23 mouse cellular contexts compared by ENCODE assay signal in genomic region chr3:145738662-145739061, GRCm38 (mm10). TPM values are rescaled to one million over a fixed set of nuclear protein-coding genes. Genes with fewer than 3 reads are reported as not detected.
DNase-seq lines count a peak whose midpoint lies in the region; ATAC-seq and TF ChIP-seq lines count a peak whose summit lies in the region.
"Had no signal": no experiment of that assay in that cellular context is flagged by ENCODE, and none has a peak within 500 bp of the region (broad histone marks: within the 10 kb centered on the region; RNA-seq: fewer than 3 reads in every experiment).

No protein-coding gene starts in this region.

- H3K27me3 ChIP-seq in C2C12 (ENCODE audit: control insufficient read depth, insufficient read depth, insufficient read length): no peaks in the 10 kb centered on the region
- H3K27me3 ChIP-seq in liver, postnatal 0 days (ENCODE audit: insufficient read depth, low read length): no peaks in the 10 kb centered on the region
- no peaks in the 10 kb centered on the region for H3K27me3 ChIP-seq in hindbrain, postnatal 0 days (ENCODE audit: insufficient read depth, low read length)
- H3K27me3 ChIP-seq in neural tube, embryonic 15.5 days (replicated peaks): no peaks in the 10 kb centered on the region
- H3K27me3 ChIP-seq: embryonic facial prominence, embryonic 12.5 days; heart, embryonic 13.5 days; lung, embryonic 15.5 days; neural tube, embryonic 13.5 days had no signal

- DNase-seq in adrenal gland, adult (ENCODE audit: inconsistent age in 2 of 2, low spot score in 1 of 2): peak; percentile 18 to 57
- no peak for DNase-seq in adrenal gland, postnatal 4 days (ENCODE audit: low spot score in 2 of 2)
- peak; percentile 29 for DNase-seq in liver
- peak; percentile 35 for DNase-seq in liver, postnatal 0 days
- no peak for DNase-seq in hindbrain, postnatal 0 days (ENCODE audit: low spot score)
- DNase-seq: cerebellum, adult 18-20 months; cerebellum, postnatal 14 days; heart, adult 11 months; heart, postnatal 14 days; kidney, adult 18-20 months; kidney, postnatal 4 days; layer of hippocampus, adult 9-11 months; lung, postnatal 36 days; midbrain, embryonic 14.5 days; thymus, postnatal 25 days had no signal

- no peaks in the 10 kb centered on the region for H3K79me3 ChIP-seq in C2C12 (ENCODE audit: low read depth)

- H3K9ac ChIP-seq in liver, postnatal 0 days (replicated peaks): no peak overlapping the region
- H3K9ac ChIP-seq in hindbrain, postnatal 0 days (replicated peaks; ENCODE audit: low read length): no peak overlapping the region
- no peak overlapping the region for H3K9ac ChIP-seq in neural tube, embryonic 15.5 days (replicated peaks)
- H3K9ac ChIP-seq: embryonic facial prominence, embryonic 12.5 days; heart, embryonic 13.5 days; limb, embryonic 13.5 days; lung, embryonic 15.5 days; neural tube, embryonic 13.5 days had no signal

- 58% methylated on average over 14 of the region's 14 CpGs for WGBS in liver, postnatal 0 days (ENCODE audit: insufficient replicate concordance)
- 86% methylated on average over 14 of the region's 14 CpGs for WGBS in hindbrain, postnatal 0 days
- 88% methylated on average over 14 of the region's 14 CpGs for WGBS in neural tube, embryonic 15.5 days

- no peaks in the 10 kb centered on the region for H3K79me2 ChIP-seq in C2C12 (ENCODE audit: control insufficient read depth, insufficient read depth)

- H3K9me3 ChIP-seq in liver, postnatal 0 days (ENCODE audit: low read length): no peaks in the 10 kb centered on the region
- H3K9me3 ChIP-seq in hindbrain, postnatal 0 days (ENCODE audit: low read length): no peaks in the 10 kb centered on the region
- no peaks in the 10 kb centered on the region for H3K9me3 ChIP-seq in neural tube, embryonic 15.5 days (replicated peaks)
- H3K9me3 ChIP-seq: embryonic facial prominence, embryonic 12.5 days; heart, embryonic 13.5 days; limb, embryonic 13.5 days; lung, embryonic 15.5 days; neural tube, embryonic 13.5 days had no signal

- H3ac ChIP-seq in C2C12 (ENCODE audit: control insufficient read depth, insufficient read length, low read depth): no peak overlapping the region

- no peaks in the 10 kb centered on the region for H3K4me1 ChIP-seq in liver, postnatal 0 days (ENCODE audit: insufficient read depth)
- H3K4me1 ChIP-seq in hindbrain, postnatal 0 days (ENCODE audit: insufficient read depth, low read length): no peaks in the 10 kb centered on the region
- peaks cover 14% of the 10 kb centered on the region for H3K4me1 ChIP-seq in neural tube, embryonic 15.5 days
- H3K4me1 ChIP-seq: embryonic facial prominence, embryonic 12.5 days; lung, embryonic 15.5 days; megakaryocyte, embryonic 14.5 days had no signal

- peak; percentile 59 for ATAC-seq in liver, postnatal 0 days
- ATAC-seq in hindbrain, postnatal 0 days: no peak
- ATAC-seq in neural tube, embryonic 15.5 days (ENCODE audit: low FRiP score): no peak

- H3K4me2 ChIP-seq in liver, postnatal 0 days (ENCODE audit: low read depth, low read length): peak overlapping the region; percentile 26
- no peak overlapping the region for H3K4me2 ChIP-seq in hindbrain, postnatal 0 days (ENCODE audit: low read depth, low read length)
- no peak overlapping the region for H3K4me2 ChIP-seq in neural tube, embryonic 15.5 days
- H3K4me2 ChIP-seq: embryonic facial prominence, embryonic 12.5 days; heart, embryonic 13.5 days; limb, embryonic 13.5 days; lung, embryonic 15.5 days; neural tube, embryonic 13.5 days had no signal

- no peak overlapping the region for H3K4me3 ChIP-seq in C2C12 (ENCODE audit: insufficient read depth, poor library complexity, severe bottlenecking)
- no peak overlapping the region for H3K4me3 ChIP-seq in liver, postnatal 0 days (ENCODE audit: low read depth, low read length)
- H3K4me3 ChIP-seq in hindbrain, postnatal 0 days (ENCODE audit: low read length): no peak overlapping the region
- H3K4me3 ChIP-seq in neural tube, embryonic 15.5 days (replicated peaks): no peak overlapping the region
- H3K4me3 ChIP-seq: embryonic facial prominence, embryonic 12.5 days; heart, embryonic 13.5 days; limb, embryonic 13.5 days; lung, embryonic 15.5 days; megakaryocyte, embryonic 14.5 days; neural tube, embryonic 13.5 days had no signal

- no peak for TF ChIP-seq EP300 in liver, postnatal 0 days (IDR thresholded peaks at IDR 0.05; ENCODE audit: low read depth)

- no peak overlapping the region for H3K27ac ChIP-seq in liver, postnatal 0 days (ENCODE audit: low read depth)
- H3K27ac ChIP-seq in hindbrain, postnatal 0 days: no peak overlapping the region
- H3K27ac ChIP-seq in neural tube, embryonic 15.5 days (replicated peaks): no peak overlapping the region
- H3K27ac ChIP-seq: embryonic facial prominence, embryonic 12.5 days; heart, embryonic 13.5 days; limb, embryonic 13.5 days; lung, embryonic 15.5 days; neural tube, embryonic 13.5 days had no signal

- no peak for TF ChIP-seq CTCF in C2C12 (IDR thresholded peaks at IDR 0.05; ENCODE audit: control insufficient read depth, insufficient read depth, insufficient read length)
- no peak for TF ChIP-seq CTCF in liver, postnatal 0 days (IDR thresholded peaks at IDR 0.05; ENCODE audit: low read depth)
- TF ChIP-seq CTCF in hindbrain, postnatal 0 days (IDR thresholded peaks at IDR 0.05; ENCODE audit: low read depth): no peak

- no peaks in the 10 kb centered on the region for H3K36me3 ChIP-seq in C2C12 (ENCODE audit: control insufficient read depth, insufficient read depth)
- no peaks in the 10 kb centered on the region for H3K36me3 ChIP-seq in liver, postnatal 0 days (replicated peaks; ENCODE audit: insufficient read depth, low read length)
- no peaks in the 10 kb centered on the region for H3K36me3 ChIP-seq in hindbrain, postnatal 0 days (ENCODE audit: insufficient read depth, low read length)
- H3K36me3 ChIP-seq in neural tube, embryonic 15.5 days: no peaks in the 10 kb centered on the region
- H3K36me3 ChIP-seq: embryonic facial prominence, embryonic 12.5 days; heart, embryonic 13.5 days; limb, embryonic 13.5 days; lung, embryonic 15.5 days; neural tube, embryonic 13.5 days had no signal

TF ChIP-seq in C2C12, 6 proteins besides CTCF, POLR2A, EP300 and RAD21:
- TF ChIP-seq CEBPB (IDR thresholded peaks at IDR 0.05; ENCODE audit: low read depth) (peak; percentile 84), MYOD1 (IDR thresholded peaks at IDR 0.05; ENCODE audit: control insufficient read depth, insufficient read length, low read depth) (no peak)

RNA-seq across cellular contexts. Expression of gene Ddah1, which starts 19.8 kb away (rescaled TPM):
- total RNA-seq in adrenal gland, postnatal 4 days (2021): 10 to 100 TPM; 11.1 to 18.1 TPM
- polyA plus RNA-seq in C2C12 (2012; fragmentation: generic; extraction: Trizol): 15.8 TPM
- 45.1 and 60.8 TPM in 2 replicates for polyA plus RNA-seq in liver, postnatal 0 days (2015; fragmentation: Nextera tagmentation; extraction: Ambion mirVana)
- total RNA-seq in hindbrain, postnatal 0 days (2014; rRNA removed): 125 and 126 TPM in 2 replicates
- polyA plus RNA-seq in hindbrain, postnatal 0 days (2015; fragmentation: Nextera tagmentation; extraction: Ambion mirVana): 164 and 170 TPM in 2 replicates
- polyA plus RNA-seq in neural tube, embryonic 15.5 days (2015; fragmentation: Nextera tagmentation; extraction: Ambion mirVana): 108 and 123 TPM in 2 replicates

Comparison
In these comparisons a context has a peak if more than half of its experiments do, and no peak if none do; other contexts are left out.
1. DNase-seq: peak in adrenal gland, adult (2 of 2), liver (single experiment) and liver, postnatal 0 days (single experiment); none in adrenal gland, postnatal 4 days (0 of 2) and hindbrain, postnatal 0 days (single experiment).